Mouse (Mus musculus) heart, postnatal 25 days (tissue): Measurements from ENCODE around the gene Pcdh9. TPM values are rescaled to one million over a fixed set of nuclear protein-coding genes. Genes with fewer than 3 reads are reported as not detected.

Experiments used
- DNase-seq: peaks from one replicate; pipeline ENCODE4 v3.0.0; 2022; ENCODE audit warnings: low spot score
- intact Hi-C: fragments of 180-260 bp; cut with DNase I; formaldehyde crosslinking; loops from one replicate; pipeline ENCODE4 v1.15.1; 2025
- total RNA-seq, 2 experiments: library from RNA; stranded (reverse); gene quantifications; 2 replicates each; pipeline ENCODE4 v1.2.3; 2021

The Pcdh9 gene
- total RNA-seq, 2 experiments from 2014 or later = 1.5 to 1.8 TPM

DNA sequence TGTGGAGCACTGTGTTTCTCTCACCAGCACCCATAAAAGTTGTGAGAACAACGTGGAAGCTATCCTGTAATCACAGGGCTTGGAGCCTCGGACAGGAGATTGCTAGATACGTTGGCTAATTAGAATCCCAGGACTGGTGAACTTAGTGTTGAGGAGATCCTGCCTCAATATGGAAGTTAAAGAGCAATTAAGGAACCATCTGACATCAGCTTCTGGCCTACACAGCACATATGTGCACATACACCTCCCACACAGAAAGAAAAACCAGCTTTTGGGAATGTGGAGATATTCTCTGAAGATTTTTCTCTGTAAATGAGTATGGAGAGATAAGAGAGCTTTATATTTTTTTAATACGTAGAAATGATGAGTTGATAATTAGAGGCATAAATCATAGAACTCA lies 71.6 kb downstream of the Pcdh9 start:
- intact Hi-C loops = no loop called here
- DNase-seq = no peak

DNA sequence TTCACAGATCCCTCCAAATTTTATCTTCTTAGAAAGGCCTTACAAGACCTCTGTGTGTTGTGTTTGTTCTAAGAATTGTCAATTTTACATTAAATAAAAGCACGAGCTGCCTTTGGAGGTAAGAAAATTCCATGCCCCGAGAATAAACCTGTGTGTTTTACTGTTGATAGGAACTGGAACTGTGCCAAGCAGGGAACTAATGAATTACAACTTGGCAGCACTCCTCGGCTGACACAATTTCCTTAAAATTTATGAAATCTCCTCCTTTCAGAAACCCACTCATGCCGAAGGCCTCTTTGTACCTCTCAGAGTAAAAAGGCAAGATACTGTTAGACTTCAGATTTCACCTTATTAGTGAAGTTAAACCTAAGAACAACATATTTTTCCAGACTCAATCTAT lies 72.9 kb downstream of the Pcdh9 start:
- DNase-seq = no peak
- intact Hi-C loops = no loop called here

DNA sequence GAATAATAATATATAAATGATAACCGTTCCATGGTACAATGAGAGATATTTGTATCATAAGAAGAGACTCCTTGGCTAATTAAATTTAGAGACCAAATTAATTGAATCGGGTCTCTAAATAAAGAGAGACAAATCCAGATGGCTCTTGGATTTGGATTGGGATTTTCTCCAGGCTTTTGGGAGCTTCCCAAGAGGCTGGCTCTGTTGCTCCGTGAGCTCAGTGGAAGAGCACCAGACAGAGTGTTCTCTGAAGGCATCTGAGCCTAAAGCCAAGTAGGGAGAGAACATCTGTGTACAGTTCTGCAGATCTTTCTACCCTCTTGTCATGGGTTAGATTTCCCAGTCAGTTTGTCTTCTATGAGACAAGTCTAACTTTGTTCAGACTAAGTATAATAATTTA lies 95.9 kb downstream of the Pcdh9 start:
- DNase-seq = no peak
- intact Hi-C loops = no loop called here

DNA sequence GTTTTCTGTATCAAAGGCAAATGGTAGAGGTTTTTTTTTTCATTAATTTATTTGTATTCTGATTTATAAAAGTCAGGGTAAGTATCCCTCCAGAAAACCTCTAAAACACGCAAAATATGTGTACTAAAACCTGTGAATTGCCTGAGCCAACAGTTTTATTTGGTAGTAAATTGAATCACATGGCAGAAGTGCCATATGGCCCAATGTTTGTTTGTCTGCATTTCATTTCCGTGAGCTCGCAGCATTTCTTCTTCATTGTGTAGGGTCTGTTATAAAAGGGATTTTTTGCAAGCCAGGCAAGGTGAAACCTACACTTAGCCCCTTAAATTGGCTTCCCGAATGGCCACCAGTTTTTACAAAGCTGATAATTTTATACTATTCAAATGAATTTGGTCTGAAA lies 104.2 kb downstream of the Pcdh9 start:
- intact Hi-C loops = no loop called here
- no peak for DNase-seq

DNA sequence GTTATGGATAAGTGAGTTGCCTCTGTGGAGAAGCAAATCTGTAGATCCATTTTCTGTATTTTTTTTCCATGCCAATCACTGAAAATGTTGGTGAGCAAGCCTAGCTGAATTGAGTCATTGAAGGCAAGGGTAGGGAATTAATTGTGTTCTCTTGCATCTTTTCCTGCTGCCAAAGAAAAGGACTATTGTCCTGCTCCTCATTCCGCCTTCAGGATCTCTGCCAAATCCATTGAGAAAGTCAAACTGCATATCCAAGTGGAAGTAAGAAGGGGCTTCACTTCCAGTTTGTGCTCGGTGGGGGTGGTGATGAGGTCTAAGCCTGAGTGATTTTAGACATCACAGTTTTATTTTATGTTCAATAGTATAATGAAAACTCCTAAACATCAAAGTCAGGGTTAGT lies 105.4 kb downstream of the Pcdh9 start:
- DNase-seq = no peak
- intact Hi-C loops = no loop called here

DNA sequence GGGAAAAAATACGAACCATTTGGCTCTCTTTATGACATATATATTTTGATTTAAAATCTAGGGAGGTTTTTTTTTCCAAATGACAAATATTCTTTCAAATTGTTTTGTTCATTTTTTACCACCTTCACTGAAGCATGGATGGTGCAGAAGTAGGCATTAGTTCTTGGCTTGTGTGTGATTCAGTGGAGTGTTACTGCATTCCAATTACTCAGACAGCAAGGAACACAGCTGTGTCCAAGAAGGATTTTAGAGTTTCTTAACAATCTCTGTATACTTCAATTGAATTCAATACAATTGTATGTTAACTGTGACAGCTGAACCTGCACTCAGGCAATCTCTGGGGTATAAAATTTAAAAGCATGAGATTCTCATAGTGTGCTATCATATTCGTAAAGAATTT lies 127.6 kb downstream of the Pcdh9 start:
- intact Hi-C loops = no loop called here

DNA sequence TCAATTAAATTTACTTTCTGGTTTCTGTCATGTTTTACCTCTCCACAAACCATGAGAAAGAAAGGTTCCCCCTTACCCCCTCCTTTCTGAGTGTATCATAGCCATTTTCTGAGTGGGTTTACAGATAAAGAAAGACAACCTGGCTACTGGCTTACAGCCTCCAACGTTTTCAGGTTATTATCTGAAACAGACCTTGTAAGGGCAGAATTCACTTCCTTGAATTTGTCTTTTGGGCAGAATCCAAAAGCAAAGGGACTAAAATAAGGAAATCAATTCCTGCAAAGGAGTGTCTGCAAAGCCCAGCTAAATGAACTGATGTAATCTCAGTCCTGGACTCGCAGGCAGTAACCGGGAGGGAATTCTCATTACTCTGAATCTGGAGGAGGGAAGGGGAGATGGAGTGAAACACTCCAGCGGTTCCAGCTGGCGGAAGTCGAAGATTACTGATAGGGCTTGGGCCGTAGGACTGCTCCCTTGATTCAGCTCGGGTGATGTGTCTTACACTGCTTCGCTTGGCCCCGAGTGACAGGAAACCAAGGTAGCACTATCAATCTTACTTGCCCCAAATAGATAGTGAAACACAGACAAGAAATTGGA lies 156.3 kb downstream of the Pcdh9 start:
- peak; percentile 10 for DNase-seq
- intact Hi-C loops = no loop called here

More for the DNA sequence above, 127.6 kb downstream of the Pcdh9 start:
- DNase-seq = no peak

DNA sequence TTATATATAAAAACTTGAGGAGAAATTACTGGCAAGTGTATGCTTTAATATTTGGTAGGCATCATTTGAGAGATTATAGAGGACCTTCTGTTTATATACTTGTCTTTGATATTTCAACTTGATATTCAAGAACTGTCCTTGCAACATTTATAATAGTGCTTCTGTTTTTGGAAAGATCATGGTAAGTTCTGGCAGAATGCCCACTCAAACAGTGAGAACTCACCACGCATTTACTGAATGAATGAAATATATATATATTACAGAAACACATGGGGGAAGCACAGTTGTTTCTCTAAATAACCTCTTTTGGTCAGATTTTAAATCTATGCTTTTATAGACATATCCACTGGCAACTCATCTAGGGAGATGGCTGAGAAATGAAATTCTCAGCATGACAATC lies 164.7 kb downstream of the Pcdh9 start:
- intact Hi-C loops = no loop called here
- DNase-seq = no peak

DNA sequence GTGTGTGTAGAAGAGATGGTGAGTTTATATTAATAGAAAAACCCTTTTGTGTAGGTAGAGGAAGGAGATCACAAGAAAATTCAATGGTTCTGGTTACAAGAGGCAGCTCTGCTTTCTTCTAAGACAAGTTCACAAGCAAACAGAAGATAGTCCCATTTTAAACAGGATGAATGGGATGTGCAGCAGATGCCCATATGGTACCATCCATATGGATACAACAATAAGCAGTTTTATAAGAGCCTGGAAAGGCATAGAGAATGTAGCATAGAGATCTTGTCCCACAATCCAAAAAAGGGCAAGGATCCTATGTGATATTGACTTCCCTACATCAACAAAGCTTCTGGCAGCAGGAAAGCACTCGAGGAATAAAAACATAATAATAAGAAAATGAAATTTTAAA lies 171.3 kb downstream of the Pcdh9 start:
- DNase-seq = no peak
- intact Hi-C loops = no loop called here

DNA sequence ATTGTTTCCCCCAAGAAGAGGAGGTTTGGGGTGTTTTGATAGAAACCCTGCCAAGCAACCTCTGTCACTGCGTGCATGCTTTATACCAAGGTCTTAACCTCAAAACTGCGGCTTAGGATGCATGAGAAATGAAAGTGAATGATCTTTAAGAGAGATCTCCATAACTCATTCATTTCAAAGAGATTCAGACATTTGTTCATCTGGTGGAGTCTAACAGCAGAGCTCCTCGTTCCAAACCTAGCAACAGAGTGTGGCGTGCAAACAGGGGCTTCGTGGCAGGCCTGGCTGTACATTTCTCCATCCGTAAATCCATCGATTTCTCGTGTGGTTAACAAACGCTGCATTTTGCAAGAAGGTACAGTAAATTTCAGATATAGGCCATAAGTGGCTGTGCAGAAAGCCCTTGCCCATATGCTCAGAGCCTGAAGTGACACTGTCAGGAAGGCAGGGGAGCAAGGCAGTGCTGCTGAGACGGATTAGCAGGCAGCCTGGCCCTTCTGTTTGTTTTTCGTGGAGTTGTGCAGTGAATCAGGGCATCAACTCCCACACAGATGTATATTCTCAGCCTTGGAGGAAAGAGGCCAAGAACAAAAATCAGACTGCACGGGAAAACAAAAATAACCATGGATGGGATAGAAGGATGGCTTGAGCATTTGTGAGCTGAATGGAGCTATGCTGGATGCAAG lies 177.1 kb downstream of the Pcdh9 start:
- intact Hi-C loops = no loop called here
- no peak for DNase-seq

DNA sequence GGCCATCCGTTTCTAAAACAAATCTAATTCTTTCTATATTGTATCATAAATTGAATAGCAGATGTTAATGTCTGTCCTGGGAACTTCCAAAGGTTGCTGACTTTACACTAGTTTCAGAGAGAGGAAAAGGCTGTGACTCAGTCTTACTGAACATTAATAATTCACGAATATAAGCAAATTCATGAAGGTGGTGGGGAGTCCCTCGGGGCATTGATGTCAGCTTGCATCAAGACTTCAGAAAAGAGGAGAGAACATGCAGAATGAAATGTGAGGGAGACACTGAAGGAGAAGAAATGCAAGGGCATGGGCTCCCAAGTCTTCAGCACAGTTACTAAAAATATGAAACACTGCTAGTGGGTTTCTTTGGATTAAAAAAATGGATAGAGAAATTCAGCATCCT lies 181.8 kb downstream of the Pcdh9 start:
- intact Hi-C loops = no loop called here
- no peak for DNase-seq

DNA sequence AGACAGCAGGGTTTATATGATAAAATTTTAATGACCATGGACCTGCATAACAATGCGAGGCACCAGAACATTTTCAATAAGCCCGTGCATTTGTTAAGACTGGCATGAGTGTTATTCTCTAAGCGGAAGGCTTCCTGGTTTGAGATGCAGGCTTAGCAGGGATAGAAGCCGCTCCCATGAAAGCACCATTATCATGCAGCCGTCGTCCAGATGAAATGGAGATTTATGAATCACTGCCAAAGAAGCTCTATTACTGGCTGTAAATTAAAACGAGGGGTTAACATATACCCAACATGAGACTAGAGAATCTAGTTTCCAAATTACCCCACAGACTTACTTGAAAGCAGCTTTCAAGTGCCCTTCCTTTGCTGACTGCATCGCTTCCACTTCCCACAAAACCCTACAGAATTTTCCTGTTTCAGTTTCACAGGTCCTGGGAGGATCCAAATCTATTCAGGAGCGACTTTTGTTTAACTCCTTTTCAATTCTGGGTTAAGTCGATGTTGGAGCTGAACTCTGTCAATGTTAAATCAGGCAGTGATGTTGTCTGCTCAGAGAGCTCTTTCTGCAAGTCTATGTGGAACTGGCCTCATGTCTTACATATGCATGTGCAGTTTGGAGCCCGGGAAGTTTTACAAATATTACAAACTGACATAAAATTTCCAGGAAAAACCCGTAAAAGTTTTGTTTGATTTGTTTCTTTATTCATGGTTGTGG lies 188.9 kb downstream of the Pcdh9 start:
- no peak for DNase-seq
- intact Hi-C loops = no loop called here

DNA sequence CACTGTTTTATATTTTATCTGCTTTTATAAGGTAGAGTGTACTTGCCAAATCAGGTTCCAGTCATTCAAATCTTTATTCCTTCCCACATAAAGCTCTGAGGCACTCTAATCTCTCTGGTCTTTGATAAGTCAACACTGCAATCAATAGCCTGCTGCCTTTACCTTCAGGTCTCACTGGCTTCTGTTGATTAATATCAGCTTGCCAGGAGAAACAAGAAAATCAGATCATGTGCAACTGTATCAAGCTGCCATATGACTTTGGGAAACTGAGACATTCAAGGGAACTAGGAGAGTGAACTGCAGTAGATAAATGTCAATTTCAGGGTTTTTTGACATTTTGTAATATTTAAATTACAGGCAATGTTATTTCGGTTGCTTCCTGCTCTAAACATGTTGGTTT lies 189.6 kb downstream of the Pcdh9 start:
- intact Hi-C loops = no loop called here
- no peak for DNase-seq

DNA sequence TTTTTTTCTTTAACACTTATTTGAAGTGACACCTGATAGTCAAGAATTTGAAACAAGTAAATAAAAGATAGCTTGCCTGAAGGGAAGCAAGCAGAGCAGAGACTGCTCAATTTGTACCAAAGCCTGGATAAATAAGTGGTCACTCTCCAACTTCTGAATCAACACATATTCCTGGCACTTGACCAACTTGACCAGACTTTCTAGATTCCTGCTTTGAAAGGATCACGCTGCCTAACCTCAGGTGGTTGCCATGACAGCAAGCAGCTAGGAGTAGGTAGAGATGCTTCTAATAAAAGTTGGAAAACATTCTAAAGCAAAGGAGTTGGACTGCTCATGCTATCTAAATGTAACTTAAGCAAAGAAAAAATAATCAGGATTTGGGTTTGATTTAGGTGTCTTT lies 205.8 kb downstream of the Pcdh9 start:
- no peak for DNase-seq
- intact Hi-C loops = no loop called here

DNA sequence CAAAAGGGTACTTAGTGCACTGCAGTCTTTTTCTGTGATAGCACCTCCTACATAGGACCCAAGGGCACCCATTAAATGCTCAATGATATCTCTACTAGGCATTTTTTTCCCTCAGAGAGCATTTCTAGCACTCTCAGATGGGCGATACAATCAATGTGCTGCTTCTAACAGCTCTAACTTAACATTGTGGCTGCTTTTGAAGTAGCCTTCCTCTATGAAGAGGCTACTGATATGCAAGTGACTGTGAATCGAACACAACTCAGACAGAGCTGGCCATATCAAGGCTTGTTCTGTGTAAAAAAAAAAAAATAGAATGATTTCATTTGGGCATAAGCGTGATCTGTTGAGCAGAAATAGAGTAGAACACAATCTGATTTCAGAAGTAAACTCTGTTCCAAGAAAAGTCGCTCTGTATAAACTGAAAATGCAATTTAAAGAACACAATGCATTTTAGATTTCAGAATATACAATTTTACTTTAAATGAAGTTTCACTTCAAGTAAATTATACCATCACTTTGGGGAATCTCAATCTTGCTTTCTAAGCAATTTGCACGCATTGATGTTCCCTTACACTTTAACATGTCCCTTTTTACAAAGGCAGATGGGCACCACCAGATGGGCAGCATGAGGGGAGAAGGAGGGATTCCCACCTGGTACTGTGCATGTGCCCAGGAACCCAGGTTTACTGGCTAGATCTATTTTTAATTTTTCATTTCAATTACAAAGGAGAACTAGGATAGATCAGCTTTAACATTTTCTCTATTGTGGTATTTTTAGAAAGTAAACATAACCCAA lies 215.0 kb downstream of the Pcdh9 start:
- DNase-seq = no peak

DNA sequence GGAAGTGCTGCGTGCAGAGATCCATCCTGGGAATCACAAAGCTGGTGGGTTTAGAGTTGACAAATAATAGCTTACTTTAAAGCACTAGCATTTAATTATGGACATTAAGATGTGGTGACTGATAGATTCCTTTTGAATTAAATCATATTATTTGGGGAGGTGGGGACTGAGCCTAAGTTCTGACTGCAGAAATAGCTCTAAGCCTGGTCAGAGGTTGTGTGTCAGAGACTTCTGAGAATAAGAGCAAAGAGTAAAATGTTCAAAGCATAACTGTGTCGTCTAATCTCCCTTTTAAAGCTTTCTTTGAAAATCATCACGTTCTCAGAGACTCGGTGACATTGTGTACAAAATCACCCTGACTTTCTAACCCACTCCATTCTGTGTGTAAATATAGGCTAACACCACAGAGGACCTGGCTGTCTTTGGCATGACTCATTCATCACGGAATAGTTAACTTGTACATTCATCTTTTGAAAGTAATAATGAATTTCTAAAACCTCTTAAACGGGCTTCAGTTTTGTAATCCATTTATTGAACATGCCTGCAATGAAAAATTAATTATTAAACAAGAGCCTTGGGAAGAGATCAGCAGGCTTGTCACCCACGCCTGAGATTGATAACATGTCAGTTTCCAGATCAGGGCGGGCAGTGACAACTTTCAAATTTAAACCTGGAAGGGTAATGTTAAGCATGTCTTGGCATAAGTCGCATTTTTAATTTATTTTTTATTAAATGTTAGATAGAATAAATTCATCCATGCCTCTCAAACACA lies 236.3 kb downstream of the Pcdh9 start:
- intact Hi-C loops = no loop called here
- no peak for DNase-seq

More for the DNA sequence above, 215.0 kb downstream of the Pcdh9 start:
- intact Hi-C loops = no loop called here

DNA sequence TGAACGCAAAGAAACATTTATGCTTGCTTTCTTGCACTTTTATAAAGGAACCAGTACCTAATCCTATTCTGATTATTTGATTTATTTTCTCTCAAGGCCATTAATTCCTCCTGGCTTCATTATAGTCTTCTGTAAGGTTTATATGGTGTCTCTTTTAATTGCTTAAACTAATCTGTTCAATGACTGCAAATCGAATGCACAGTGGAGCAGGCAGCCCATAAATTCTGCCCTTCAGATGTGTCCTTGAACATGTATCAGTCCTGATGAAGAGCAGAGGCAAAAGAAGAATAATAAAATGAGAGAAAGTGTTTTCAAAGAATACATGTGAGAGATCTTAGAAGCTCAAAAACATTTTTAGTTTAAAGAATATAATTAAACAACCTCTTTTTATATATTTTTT lies 263.2 kb downstream of the Pcdh9 start:
- intact Hi-C loops = no loop called here
- DNase-seq = no peak

DNA sequence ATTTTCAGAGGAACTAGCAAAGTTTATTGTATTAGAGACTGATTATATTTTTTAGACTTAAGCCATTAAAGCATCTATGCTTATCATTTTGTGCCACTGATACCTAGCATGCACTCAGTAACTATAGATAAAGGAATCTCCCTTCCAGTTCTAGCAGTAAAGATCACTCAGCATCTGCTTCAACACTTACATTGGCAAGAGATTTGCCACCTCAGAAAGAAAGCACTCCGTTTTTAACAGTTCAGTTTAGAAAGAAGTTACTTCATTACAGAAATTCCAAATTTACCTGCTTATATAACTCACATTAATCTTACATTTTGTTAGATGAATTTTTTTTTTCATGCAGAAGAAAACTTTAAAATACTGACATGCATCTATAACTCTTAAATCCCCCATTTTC lies 266.3 kb downstream of the Pcdh9 start:
- DNase-seq = no peak
- intact Hi-C loops = no loop called here

DNA sequence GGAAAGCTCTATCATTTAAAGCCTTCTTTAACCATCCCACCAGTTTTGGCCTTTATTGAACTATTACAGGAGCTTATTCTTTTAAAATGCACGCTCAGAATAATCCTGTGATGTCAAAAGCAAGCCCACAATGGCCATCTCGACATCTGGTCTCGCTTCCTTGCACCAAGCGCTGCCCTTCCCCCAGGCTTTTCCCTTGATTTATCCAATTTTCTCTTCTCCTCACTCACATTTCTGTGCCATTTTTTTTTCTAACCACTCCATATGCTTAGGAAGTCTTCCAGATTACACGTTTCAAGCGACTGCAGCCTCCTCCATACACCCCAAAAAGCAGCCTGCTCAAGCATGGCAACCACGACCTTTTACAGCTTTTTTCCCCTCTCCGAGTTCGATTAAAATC lies 269.3 kb downstream of the Pcdh9 start:
- intact Hi-C loops = no loop called here
- no peak for DNase-seq

DNA sequence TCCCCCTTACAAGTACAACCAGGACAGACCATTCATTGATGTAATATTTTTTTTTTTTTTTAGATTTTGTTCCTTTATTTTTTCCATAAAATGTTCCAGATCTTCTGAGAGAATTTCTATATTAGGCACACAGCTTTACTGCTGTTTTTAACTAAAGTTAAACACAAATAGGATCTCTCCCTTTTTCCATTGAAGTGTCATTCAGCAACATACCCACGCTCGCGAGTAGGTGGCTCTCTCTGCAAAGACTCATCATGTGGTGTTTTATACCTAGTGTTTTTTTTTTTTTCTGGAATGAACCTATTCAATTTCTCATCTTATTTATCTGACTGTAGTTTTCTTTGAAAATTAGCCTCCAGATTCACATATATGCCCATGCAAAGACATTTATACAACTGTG lies 282.9 kb downstream of the Pcdh9 start:
- intact Hi-C loops = no loop called here
- DNase-seq = no peak
